In the genomic region with DNA sequence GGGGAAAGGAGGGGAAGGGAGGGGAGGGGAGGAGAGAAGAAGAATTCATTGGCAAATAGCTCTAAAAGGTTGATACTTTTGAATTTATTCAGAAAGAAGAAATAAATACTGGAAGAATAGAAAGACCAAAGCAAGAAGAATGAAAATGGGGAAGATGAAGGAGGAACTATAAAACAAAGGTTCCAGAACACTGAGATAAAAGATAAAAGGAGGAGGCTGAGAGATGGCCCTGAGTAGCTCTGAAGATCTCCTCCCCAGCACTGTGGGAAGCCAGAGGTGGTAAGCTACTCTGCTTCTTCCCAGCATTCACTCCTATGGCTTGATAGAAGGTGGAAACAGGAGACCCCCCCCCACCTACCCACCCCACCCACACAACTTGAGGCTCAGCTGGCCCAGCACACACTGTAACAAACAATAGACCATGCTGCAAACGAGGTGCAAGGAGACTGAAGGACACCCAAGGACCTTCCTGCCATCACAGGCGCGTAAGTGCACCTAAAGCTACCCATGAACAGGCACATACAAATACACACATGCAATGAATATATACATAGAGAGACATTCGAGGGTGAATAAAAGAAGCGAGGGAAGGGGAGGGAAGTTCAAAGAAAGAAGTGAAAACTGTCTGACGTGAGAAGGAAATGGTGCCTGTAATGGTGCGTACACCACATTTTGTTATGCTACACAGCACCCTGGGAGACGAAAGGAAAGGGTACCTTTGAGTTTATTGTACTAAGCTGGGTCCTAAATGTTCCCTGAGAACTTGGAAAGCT, we compare ENCODE assay signal across 22 mouse cellular contexts.
DNase-seq lines count a peak whose midpoint lies in the region; ATAC-seq lines count a peak whose summit lies in the region.
"Had no signal": no experiment of that assay in that cellular context is flagged by ENCODE, and none has a peak within 500 bp of the region (broad histone marks: within the 10 kb centered on the region; RNA-seq: fewer than 3 reads in every experiment).

No protein-coding gene starts in this region.

- H3K27me3 ChIP-seq in splenic B cell, adult 2 months (ENCODE audit: control insufficient read depth, insufficient read depth, low read length, poor library complexity, severe bottlenecking): no peaks in the 10 kb centered on the region
- H3K27me3 ChIP-seq in midbrain, embryonic 11.5 days (ENCODE audit: control insufficient read depth, insufficient read depth, low read length): no peaks in the 10 kb centered on the region
- H3K27me3 ChIP-seq: forebrain, embryonic 15.5 days; hindbrain, embryonic 12.5 days had no signal

- DNase-seq in CD4-positive helper T cell, adult 2 months (ENCODE audit: low read depth, low spot score): peak; percentile 35
- DNase-seq in splenic B cell, adult 2 months (ENCODE audit: low read depth, low spot score): peak; percentile 82
- no peak for DNase-seq in thymus, postnatal 14 days
- no peak for DNase-seq in midbrain, embryonic 11.5 days (ENCODE audit: low spot score, missing footprints)
- DNase-seq in left cerebral cortex, adult 9 months (ENCODE audit: low spot score in 2 of 2): no peak
- DNase-seq: adrenal gland, adult 2 months; adrenal gland, postnatal 25 days; cerebellum, adult 18-20 months; cerebellum, postnatal 10 days; gastrocnemius, postnatal 10 days; heart, adult 18-20 months; heart, postnatal 10 days; heart, postnatal 4 days had no signal

- H3K27ac ChIP-seq in midbrain, embryonic 11.5 days (ENCODE audit: low read depth, low read length): no peak overlapping the region
- H3K27ac ChIP-seq: embryonic facial prominence, embryonic 10.5 days; forebrain, embryonic 15.5 days; heart, embryonic 10.5 days; hindbrain, embryonic 12.5 days had no signal

- H3K36me3 ChIP-seq in splenic B cell, adult 2 months (ENCODE audit: control insufficient read depth, insufficient read depth, low read length, poor library complexity, severe bottlenecking): no peaks in the 10 kb centered on the region
- H3K36me3 ChIP-seq in midbrain, embryonic 11.5 days (ENCODE audit: control insufficient read depth, insufficient read depth, low read length): no peaks in the 10 kb centered on the region
- H3K36me3 ChIP-seq: embryonic facial prominence, embryonic 10.5 days; forebrain, embryonic 15.5 days; heart, embryonic 10.5 days; hindbrain, embryonic 12.5 days had no signal

- peaks cover 14% of the 10 kb centered on the region; the same call in 1 of the 2 replicates for H3K4me1 ChIP-seq in midbrain, embryonic 11.5 days (ENCODE audit: control insufficient read depth, insufficient read depth, low read length)

- H3K9me3 ChIP-seq in midbrain, embryonic 11.5 days (ENCODE audit: control insufficient read depth, low read length): no peaks in the 10 kb centered on the region
- H3K9me3 ChIP-seq: embryonic facial prominence, embryonic 10.5 days; forebrain, embryonic 15.5 days; G1E; heart, embryonic 10.5 days; hindbrain, embryonic 12.5 days had no signal

- no peak overlapping the region for H3K9ac ChIP-seq in midbrain, embryonic 11.5 days (ENCODE audit: low read length)
- H3K9ac ChIP-seq: forebrain, embryonic 15.5 days; hindbrain, embryonic 12.5 days had no signal

- no peak overlapping the region for H3K4me3 ChIP-seq in midbrain, embryonic 11.5 days (ENCODE audit: low read depth, low read length)
- H3K4me3 ChIP-seq: embryonic facial prominence, embryonic 10.5 days; forebrain, embryonic 15.5 days; heart, embryonic 10.5 days; hindbrain, embryonic 12.5 days had no signal

- peak; percentile 59 for ATAC-seq in CD4-positive, CD25-positive, alpha-beta regulatory T cell, adult 4 months
- peak; percentile 38 for ATAC-seq in inflammation-experienced regulatory T-cells, adult 6 months
- no peak for ATAC-seq in midbrain, embryonic 11.5 days (ENCODE audit: low FRiP score)
- ATAC-seq: activated CD4-positive, CD25-positive, alpha-beta regulatory T cell, adult 4 months; forebrain, embryonic 15.5 days; hindbrain, embryonic 16.5 days had no signal

- WGBS in midbrain, embryonic 11.5 days: 82% methylated on average over 8 of the region's 8 CpGs

- no peak overlapping the region for H3K4me2 ChIP-seq in midbrain, embryonic 11.5 days
- H3K4me2 ChIP-seq: forebrain, embryonic 15.5 days; hindbrain, embryonic 12.5 days had no signal

Comparison
In these comparisons a context has a peak if more than half of its experiments do, and no peak if none do; other contexts are left out.
1. DNase-seq: peak in CD4-positive helper T cell, adult 2 months (single experiment) and splenic B cell, adult 2 months (single experiment); none in thymus, postnatal 14 days (single experiment), midbrain, embryonic 11.5 days (single experiment) and left cerebral cortex, adult 9 months (0 of 2).